Mouse (Mus musculus) MEL (cell line): Measurements from ENCODE around the gene Olfr698. TPM values are rescaled to one million over a fixed set of nuclear protein-coding genes. Genes with fewer than 3 reads are reported as not detected.

Experiments used
- DNase-seq: peaks from one replicate; pipeline ENCODE4 v3.0.0; 2011; ENCODE audit warnings: low read depth, low spot score
- H3K27ac ChIP-seq: 2 replicates; pipeline ENCODE4 v1.5.1; 2012; ENCODE audit warnings: low read depth, mild to moderate bottlenecking, control low read depth, low read length, moderate library complexity; ENCODE audit not compliant: control insufficient read depth
- H3K27me3 ChIP-seq, 2 experiments: fragments of 150-350 bp in 1 of 2; sonication (generic) in 1 of 2; 2 replicates each; pipeline ENCODE4 v1.6.1; 2012; ENCODE audit warnings: low read length in 2 of 2, mild to moderate bottlenecking in 2 of 2, improper control_type of control experiment in 1 of 2, moderate library complexity in 1 of 2; ENCODE audit not compliant: insufficient read depth in 2 of 2, control insufficient read depth in 1 of 2
- H3K36me3 ChIP-seq, 2 experiments: 2 replicates each; pipeline ENCODE4 v1.6.1; 2012 to 2014; ENCODE audit warnings: low read length in 2 of 2, improper control_type of control experiment in 1 of 2, inconsistent platforms in 1 of 2, mild to moderate bottlenecking in 1 of 2; ENCODE audit not compliant: insufficient read depth in 2 of 2, control insufficient read depth in 1 of 2
- H3K4me1 ChIP-seq, 2 experiments: fragments of 150-350 bp in 1 of 2; sonication (generic) in 1 of 2; 2 replicates each; pipeline ENCODE4 v1.6.1; 2012; ENCODE audit warnings: low read length in 2 of 2, improper control_type of control experiment in 1 of 2, mild to moderate bottlenecking in 1 of 2; ENCODE audit not compliant: insufficient read depth in 2 of 2, control insufficient read depth in 1 of 2
- H3K4me3 ChIP-seq, 2 experiments: fragments of 150-350 bp in 1 of 2; sonication (generic) in 1 of 2; 2 replicates each; pipeline ENCODE4 v1.5.1; 2012; ENCODE audit warnings: low read depth in 2 of 2, low read length in 2 of 2, mild to moderate bottlenecking in 2 of 2, moderate library complexity in 2 of 2, control low read depth in 1 of 2, improper control_type of control experiment in 1 of 2; ENCODE audit not compliant: control insufficient read depth in 1 of 2, insufficient read depth in 1 of 2
- H3K79me2 ChIP-seq: 2 replicates; pipeline ENCODE4 v1.6.1; 2012; ENCODE audit warnings: mild to moderate bottlenecking, low read length, moderate library complexity; ENCODE audit not compliant: control insufficient read depth, poor library complexity, insufficient read depth
- H3K9ac ChIP-seq: 2 replicates; pipeline ENCODE4 v1.6.1; 2012; ENCODE audit warnings: low read depth, mild to moderate bottlenecking, control low read depth, low read length, moderate library complexity; ENCODE audit not compliant: control insufficient read depth, poor library complexity, severe bottlenecking
- H3K9me3 ChIP-seq: fragments of 150-350 bp; sonication (generic); replicated peaks from 2 replicates; pipeline ENCODE4 v1.6.1; 2012; ENCODE audit warnings: mild to moderate bottlenecking, low read length, improper control_type of control experiment, moderate library complexity; ENCODE audit not compliant: insufficient read depth
- CTCF ChIP-seq, 3 experiments: IDR thresholded peaks in 2 of 3; conservative IDR thresholded peaks in 1 of 3; 2 replicates each; pipeline ENCODE4 v1.5.1; 2011 to 2012; ENCODE audit warnings: low read length in 3 of 3, low read depth in 2 of 3, mild to moderate bottlenecking in 2 of 3, improper control_type of control experiment in 1 of 3, inconsistent platforms in 1 of 3, mixed read lengths in 1 of 3, moderate library complexity in 1 of 3; ENCODE audit not compliant: control insufficient read depth in 1 of 3, insufficient read depth in 1 of 3, poor library complexity in 1 of 3, severe bottlenecking in 1 of 3
- EP300 ChIP-seq, 2 experiments: IDR thresholded peaks; 2 replicates each; pipeline ENCODE4 v1.6.1; 2011; ENCODE audit warnings: improper control_type of control experiment in 2 of 2, low read length in 2 of 2, low read depth in 1 of 2, mild to moderate bottlenecking in 1 of 2
- ETS1 ChIP-seq: IDR thresholded peaks from 2 replicates; pipeline ENCODE4 v1.6.1; 2012; ENCODE audit warnings: low read depth, mild to moderate bottlenecking, inconsistent platforms, low read length, improper control_type of control experiment, moderate library complexity
- GABPA ChIP-seq: IDR thresholded peaks from 2 replicates; pipeline ENCODE4 v1.6.1; 2012; ENCODE audit warnings: low read depth, mild to moderate bottlenecking, inconsistent platforms, low read length, improper control_type of control experiment, moderate library complexity
- JUND ChIP-seq: IDR thresholded peaks from 2 replicates; pipeline ENCODE4 v1.6.1; 2011; ENCODE audit warnings: low read depth, mild to moderate bottlenecking, improper control_type of control experiment, low read length
- KAT2A ChIP-seq: conservative IDR thresholded peaks from 2 replicates; pipeline ENCODE4 v1.6.1; 2012; ENCODE audit warnings: low read depth, low read length, improper control_type of control experiment, inconsistent platforms
- MAFK ChIP-seq: IDR thresholded peaks from 2 replicates; pipeline ENCODE4 v1.6.1; 2011; ENCODE audit warnings: low read depth, mild to moderate bottlenecking, low read length, improper control_type of control experiment, borderline replicate concordance
- MAZ ChIP-seq: IDR thresholded peaks from 2 replicates; pipeline ENCODE4 v1.6.1; 2012; ENCODE audit warnings: low read depth, mild to moderate bottlenecking, inconsistent platforms, low read length, improper control_type of control experiment
- MXI1 ChIP-seq: IDR thresholded peaks from 2 replicates; pipeline ENCODE4 v1.6.1; 2011; ENCODE audit warnings: mild to moderate bottlenecking, low read depth, low read length, improper control_type of control experiment
- MYC ChIP-seq: IDR thresholded peaks from 2 replicates; pipeline ENCODE4 v1.6.1; 2011; ENCODE audit warnings: low read depth, mild to moderate bottlenecking, low read length, improper control_type of control experiment, moderate library complexity
- NRF1 ChIP-seq: IDR thresholded peaks from 2 replicates; pipeline ENCODE4 v1.6.1; 2014; ENCODE audit warnings: low read depth, mild to moderate bottlenecking, inconsistent platforms, low read length, improper control_type of control experiment, moderate library complexity; ENCODE audit not compliant: poor library complexity, insufficient read depth, severe bottlenecking
- POLR2A ChIP-seq, 2 experiments: IDR thresholded peaks; 2 replicates each; pipeline ENCODE4 v1.6.1; 2011 to 2012; ENCODE audit warnings: low read length in 2 of 2, mild to moderate bottlenecking in 2 of 2, control low read depth in 1 of 2, improper control_type of control experiment in 1 of 2, low read depth in 1 of 2, moderate library complexity in 1 of 2; ENCODE audit not compliant: control insufficient read depth in 1 of 2, insufficient read depth in 1 of 2, poor library complexity in 1 of 2
- RCOR1 ChIP-seq: IDR thresholded peaks from 2 replicates; pipeline ENCODE4 v1.6.1; 2012; ENCODE audit warnings: low read depth, mild to moderate bottlenecking, inconsistent platforms, low read length, improper control_type of control experiment
- TAL1 ChIP-seq: IDR thresholded peaks from 2 replicates; pipeline ENCODE4 v1.6.1; 2012; ENCODE audit warnings: mild to moderate bottlenecking, inconsistent platforms, low read length, moderate library complexity, mixed read lengths
- TCF12 ChIP-seq: IDR thresholded peaks from 2 replicates; pipeline ENCODE4 v1.6.1; 2014; ENCODE audit warnings: low read depth, mild to moderate bottlenecking, inconsistent platforms, low read length, improper control_type of control experiment, moderate library complexity
- UBTF ChIP-seq: IDR thresholded peaks from 2 replicates; pipeline ENCODE4 v1.6.1; 2012; ENCODE audit warnings: low read depth, mild to moderate bottlenecking, inconsistent platforms, low read length, improper control_type of control experiment, moderate library complexity, borderline replicate concordance; ENCODE audit not compliant: insufficient read depth
- USF2 ChIP-seq, 2 experiments: IDR thresholded peaks; 2 replicates each; pipeline ENCODE4 v1.6.1; 2011 to 2012; ENCODE audit warnings: improper control_type of control experiment in 2 of 2, low read length in 2 of 2, borderline replicate concordance in 1 of 2, inconsistent platforms in 1 of 2, low read depth in 1 of 2, mild to moderate bottlenecking in 1 of 2; ENCODE audit not compliant: insufficient read depth in 1 of 2
- ZKSCAN1 ChIP-seq: IDR thresholded peaks from 2 replicates; pipeline ENCODE4 v1.6.1; 2012; ENCODE audit warnings: low read depth, mild to moderate bottlenecking, inconsistent platforms, low read length, improper control_type of control experiment, moderate library complexity
- ZMIZ1 ChIP-seq: IDR thresholded peaks from 2 replicates; pipeline ENCODE4 v1.6.1; 2012; ENCODE audit warnings: low read depth, mild to moderate bottlenecking, inconsistent platforms, low read length, improper control_type of control experiment, moderate library complexity
- ZNF384 ChIP-seq: IDR thresholded peaks from 2 replicates; pipeline ENCODE4 v1.6.1; 2012; ENCODE audit warnings: low read depth, mild to moderate bottlenecking, inconsistent platforms, low read length, improper control_type of control experiment
- polyA plus RNA-seq, 2 experiments: library from polyadenylated mRNA; stranded (reverse) in 1 of 2; unstranded in 1 of 2; fragments of >175 nt in 1 of 2; fragments of >200 nt in 1 of 2; gene quantifications; 2 replicates each; pipeline versions ENCODE4 v1.2.1 to v1.2.4; 2012; ENCODE audit warnings: low replicate concordance in 2 of 2, low read depth in 1 of 2; ENCODE audit not compliant: insufficient read length in 2 of 2, insufficient read depth in 1 of 2, missing spikeins in 1 of 2
- total RNA-seq: library from RNA; depleted of rRNA; stranded (reverse); fragments of 300-350 nt; gene quantifications from 2 replicates; pipeline ENCODE4 v1.2.3, GENCODE M21; 2012; rRNA removed

Olfr698 gene
- total RNA-seq: not detected in 2 replicates
- not detected for polyA plus RNA-seq

DNA sequence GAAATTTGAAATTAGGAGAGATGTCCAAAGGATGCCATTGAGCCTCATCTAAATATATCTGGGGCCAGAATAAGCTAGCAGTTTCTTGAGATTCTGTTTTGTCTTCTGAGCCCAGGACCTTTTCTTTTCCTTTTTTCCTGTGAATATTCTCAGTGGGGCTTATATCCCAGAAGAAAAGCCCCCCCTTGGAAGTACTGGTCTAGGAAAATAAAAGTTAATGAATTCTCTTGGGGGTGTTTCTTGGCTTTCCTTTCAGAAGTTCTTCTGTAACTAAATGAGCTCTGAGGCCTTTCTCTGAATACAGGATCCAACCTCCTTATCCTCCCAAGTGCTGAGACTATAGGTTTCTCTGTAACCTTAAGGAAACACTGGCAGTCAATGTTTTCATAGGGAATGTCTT, at the start of gene Olfr698:
Gene Olfr698 (minus strand): TSS at position 101 of the 400 bp plus-strand sequence.
- no peak for DNase-seq
- Histone ChIP-seq H3K9ac (no peak within 1 kb of the TSS), H3K4me3 (no peak within 1 kb of the TSS), H3K79me2 (no peaks in the 10 kb centered on the region), H3K9me3 (no peaks in the 10 kb centered on the region), H3K27ac (no peak within 1 kb of the TSS), H3K4me1 (no peaks in the 10 kb centered on the region), H3K36me3 (no peaks in the 10 kb centered on the region), H3K27me3 (no peaks in the 10 kb centered on the region)
- TF ChIP-seq POLR2A (IDR thresholded peaks at IDR 0.05; ENCODE audit: control insufficient read depth in 1 of 2, insufficient read depth in 1 of 2, low read depth in 1 of 2, low read length in 2 of 2, poor library complexity in 1 of 2) (no peak), USF2 (IDR thresholded peaks at IDR 0.05; ENCODE audit: borderline replicate concordance in 1 of 2, insufficient read depth in 1 of 2, low read depth in 1 of 2, low read length in 2 of 2) (no peak), UBTF (no peak), EP300 (IDR thresholded peaks at IDR 0.05; ENCODE audit: low read depth in 1 of 2, low read length in 2 of 2) (no peak), MYC (no peak), CTCF (IDR thresholded peaks at IDR 0.05 in 2 of 3, conservative IDR thresholded peaks at IDR 0.05 in 1 of 3; ENCODE audit: control insufficient read depth in 1 of 3, insufficient read depth in 1 of 3, low read depth in 2 of 3, low read length in 3 of 3, poor library complexity in 1 of 3, severe bottlenecking in 1 of 3) (no peak), RCOR1 (no peak), NRF1 (no peak), MAFK (no peak), ZNF384 (no peak), ETS1 (no peak), MXI1 (no peak), MAZ (no peak), KAT2A (no peak), TAL1 (no peak), GABPA (no peak), ZMIZ1 (no peak), TCF12 (no peak), ZKSCAN1 (no peak)

DNA sequence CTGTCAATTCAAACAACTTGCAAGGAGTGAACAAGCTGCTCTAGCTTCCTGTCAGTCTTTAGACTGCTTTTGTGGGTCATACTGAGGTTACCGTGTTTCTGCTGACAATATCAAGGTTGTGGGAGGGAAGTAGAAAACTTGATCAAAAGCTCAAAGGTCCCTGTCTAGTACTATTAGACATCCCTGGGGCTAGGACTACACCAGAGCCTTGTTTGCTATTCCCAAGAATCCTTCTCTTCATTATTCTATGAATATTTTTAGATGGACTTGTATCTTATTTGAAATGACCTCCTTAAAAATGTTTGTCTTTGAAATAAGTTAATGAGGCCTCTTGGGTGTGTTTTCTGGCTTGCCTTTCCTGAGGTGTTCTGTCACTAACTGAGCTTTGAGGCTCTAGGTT, 37.9 kb upstream of the Olfr698 start, which contains the start of gene Olfr699:
Gene Olfr699 (minus strand): TSS at position 101 of the 400 bp plus-strand sequence.
- H3K27ac ChIP-seq: no peak within 1 kb of the TSS
- no peaks in the 10 kb centered on the region for H3K9me3 ChIP-seq
- no peaks in the 10 kb centered on the region for H3K27me3 ChIP-seq
- no peak within 1 kb of the TSS for H3K4me3 ChIP-seq
- H3K9ac ChIP-seq: no peak within 1 kb of the TSS
- H3K36me3 ChIP-seq: no peaks in the 10 kb centered on the region
- H3K4me1 ChIP-seq: no peaks in the 10 kb centered on the region
- no peak for DNase-seq
- H3K79me2 ChIP-seq: no peaks in the 10 kb centered on the region
- TF ChIP-seq MYC: no peak
- no peak for TF ChIP-seq JUND
